Mouse (Mus musculus) brain, adult 10 weeks (tissue): ENCODE results near the gene Cep72. TPM values are rescaled to one million over a fixed set of nuclear protein-coding genes. Genes with fewer than 3 reads are reported as not detected.

ENCODE experiments used
- polyA plus RNA-seq: library from polyadenylated mRNA; stranded (reverse); fragments of 350-450 nt; fragmentation: Illumina TruSeq; extraction: RNeasy Lipid Tissue Mini Kit (QIAGEN cat#74804); gene quantifications from one replicate; pipeline ENCODE4 v1.2.3, GENCODE M21; 2015; ENCODE audit warnings: low read depth, low replicate concordance

Gene Cep72
- polyA plus RNA-seq = 3.1 TPM

DNA sequence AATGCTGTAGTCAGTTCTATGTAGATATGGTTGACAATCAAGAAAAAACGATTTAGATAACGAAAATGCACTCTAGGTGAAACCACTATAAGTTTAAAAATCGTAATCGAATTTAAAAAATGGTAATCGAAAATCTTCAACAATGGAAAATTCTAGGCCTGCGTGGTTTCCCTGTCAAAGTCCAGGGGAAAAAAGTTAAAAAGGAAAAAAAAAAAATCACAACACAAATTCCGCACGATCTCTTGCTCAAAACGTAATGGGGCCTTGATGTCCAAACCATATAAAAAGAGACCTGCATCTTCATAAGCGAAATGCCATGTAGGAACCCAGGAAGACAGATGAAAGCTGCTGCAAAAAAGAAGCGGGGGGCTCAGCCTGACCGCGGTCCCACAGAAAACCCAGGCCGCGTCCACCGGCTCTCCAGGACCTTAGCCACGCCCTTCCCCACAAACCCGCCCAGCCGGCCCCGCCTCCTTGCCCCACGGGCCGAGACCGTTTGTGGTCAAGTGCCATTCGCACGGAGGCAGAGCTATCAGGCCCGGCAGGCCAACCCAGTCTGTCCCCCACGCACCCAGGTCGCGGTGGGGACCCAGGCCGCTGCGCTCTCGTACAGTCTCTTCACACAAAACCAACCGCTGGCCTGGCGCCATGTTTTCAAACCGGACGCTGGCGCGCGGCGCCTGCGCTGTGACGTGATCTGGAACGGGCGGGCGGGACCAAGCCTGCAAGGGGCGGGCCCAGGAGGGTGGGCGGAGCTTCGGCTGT lies at the start of gene Cep72:
TSS of gene Cep72 (minus strand) at position 687 of the 765 bp plus-strand sequence.

DNA sequence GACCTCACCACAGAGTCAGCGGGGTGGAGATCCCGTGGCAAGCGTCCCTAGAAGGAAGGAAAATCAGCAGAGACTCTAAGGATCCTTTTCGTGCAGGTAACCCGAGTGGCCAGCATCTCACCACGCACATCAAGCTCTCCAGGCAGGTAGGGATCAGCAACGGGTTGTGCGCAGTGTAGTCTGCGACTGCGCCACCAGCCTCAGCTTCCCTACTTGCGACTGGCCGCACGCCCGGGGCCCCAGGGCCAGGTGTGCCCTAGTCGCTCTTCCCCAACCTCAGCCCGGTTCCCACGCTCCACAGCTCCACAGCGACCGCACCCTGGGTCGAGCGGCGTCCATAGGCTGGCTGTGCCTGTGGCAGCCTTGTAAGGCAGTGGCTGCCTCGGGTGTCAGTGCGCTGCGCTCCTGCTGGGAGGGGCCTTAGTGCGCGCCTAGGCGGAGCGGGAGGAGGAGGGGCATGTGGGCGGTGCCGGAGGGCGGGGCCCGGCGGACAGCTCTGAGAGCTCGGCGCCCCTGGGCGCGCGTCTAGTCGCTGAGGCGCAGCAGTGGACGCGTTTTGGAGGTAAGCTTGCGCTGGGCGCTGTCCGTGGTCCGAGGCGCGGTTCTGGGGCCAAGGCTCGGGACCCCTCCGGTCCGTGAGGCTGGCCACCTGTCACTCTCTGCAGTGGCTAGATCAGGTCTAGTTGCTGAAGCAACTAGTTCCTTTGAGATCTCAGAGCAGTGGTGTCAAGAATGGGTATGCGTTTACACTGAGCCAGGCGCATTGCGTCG lies 53.0 kb downstream of the Cep72 start, which contains the start of gene Tppp:
TSS of gene Tppp (plus strand) at position 460 of the 771 bp plus-strand sequence.

Other genes starting within 250 kb of the Cep72 start
- gene Nkd2, start 214.7 kb downstream of the Cep72 start, polyA plus RNA-seq = 2.8 TPM
- gene Trip13, start 124.5 kb downstream of the Cep72 start, polyA plus RNA-seq = 0.52 TPM
- 84.9 TPM for gene Brd9, start 124.5 kb downstream of the Cep72 start, polyA plus RNA-seq
- not detected for gene Zdhhc11, start 98.4 kb downstream of the Cep72 start, polyA plus RNA-seq
- gene Tppp, start 52.9 kb downstream of the Cep72 start, polyA plus RNA-seq = 315 TPM
- gene Slc9a3, start 59.2 kb upstream of the Cep72 start, polyA plus RNA-seq = 0.37 TPM
- 55.4 TPM for gene Exoc3, start 146.4 kb upstream of the Cep72 start, polyA plus RNA-seq
- gene Ahrr, start 230.0 kb upstream of the Cep72 start, polyA plus RNA-seq = 0.28 TPM